Mouse (Mus musculus) lung, embryonic 14.5 days (tissue): ENCODE results near the gene Timp2. TPM values are rescaled to one million over a fixed set of nuclear protein-coding genes. Genes with fewer than 3 reads are reported as not detected.

Source experiments
- ATAC-seq: fragments of 200-750 bp; cut with Nextera tagmentation; 2 replicates; pipeline ENCODE4 v1.8.0; 2017; ENCODE audit warnings: mild to moderate bottlenecking, moderate TSS enrichment, moderate library complexity; ENCODE audit not compliant: insufficient read depth
- DNase-seq: peaks from one replicate; pipeline ENCODE4 v3.0.0-alpha.2; 2015
- H3K27ac ChIP-seq: fragments of 300-500 bp; sonication (generic); 2 replicates; pipeline ENCODE4 v1.5.1; 2014; ENCODE audit warnings: low read depth, mild to moderate bottlenecking, moderate library complexity
- H3K27me3 ChIP-seq: fragments of 300-500 bp; sonication (generic); 2 replicates; pipeline ENCODE4 v1.6.1; 2014; ENCODE audit warnings: low read length, control low read depth; ENCODE audit not compliant: insufficient read depth
- H3K36me3 ChIP-seq: fragments of 300-500 bp; sonication (generic); 2 replicates; pipeline ENCODE4 v1.6.1; 2014; ENCODE audit warnings: control low read depth; ENCODE audit not compliant: insufficient read depth
- H3K4me1 ChIP-seq: fragments of 300-500 bp; sonication (generic); 2 replicates; pipeline ENCODE4 v1.6.1; 2014; ENCODE audit warnings: antibody characterized with exemption, control low read depth; ENCODE audit not compliant: insufficient read depth
- H3K4me2 ChIP-seq: fragments of 300-500 bp; sonication (generic); 2 replicates; pipeline ENCODE4 v1.6.1; 2014; ENCODE audit warnings: mild to moderate bottlenecking
- H3K4me3 ChIP-seq: fragments of 300-500 bp; sonication (generic); 2 replicates; pipeline ENCODE4 v1.5.1; 2014; ENCODE audit warnings: low read depth, low read length
- H3K9ac ChIP-seq: fragments of 300-500 bp; sonication (generic); 2 replicates; pipeline ENCODE4 v1.6.1; 2014
- H3K9me3 ChIP-seq: fragments of 300-500 bp; sonication (generic); 2 replicates; pipeline ENCODE4 v1.6.1; 2016; ENCODE audit warnings: low read depth, low read length, control low read depth
- CTCF ChIP-seq: IDR thresholded peaks from 2 replicates; pipeline ENCODE4 v1.5.1; 2016; ENCODE audit warnings: antibody characterized with exemption, low read depth
- WGBS: fragments of 180-500 bp; shearing (Covaris S2); extraction: QIAGEN DNeasy Blood & Tissue Kit; methylation state at CpG from one replicate; pipeline ENCODE4 v1.1.7; 2014; 5-methylcytosine and 5-hydroxymethylcytosine counted together
- polyA plus RNA-seq: library from polyadenylated mRNA; unstranded; fragments of >200 nt; fragmentation: Nextera tagmentation; extraction: Ambion mirVana; gene quantifications from 2 replicates; pipeline ENCODE4 v1.2.1, GENCODE M21; 2014

Timp2 gene
- polyA plus RNA-seq, 1 experiment from 2014 or later = 90.4 TPM

GRCm38 (mm10) chr11:118360491-118360890, 5.0 kb upstream of the Timp2 start:
- no peaks in the 10 kb centered on the region for H3K9me3 ChIP-seq
- H3K4me1 ChIP-seq = peaks cover 32% of the 10 kb centered on the region
- no peak overlapping the region for H3K4me3 ChIP-seq
- H3K27ac ChIP-seq = 0 out of 2 replicates have a peak overlapping the region, but pooled peaks have one; percentile 22
- WGBS = 59% methylated on average over 7 of the region's 7 CpGs
- H3K9ac ChIP-seq = no peak overlapping the region
- DNase-seq (no peak), ATAC-seq (no peak)
- no peaks in the 10 kb centered on the region for H3K36me3 ChIP-seq
- no peak overlapping the region for H3K4me2 ChIP-seq
- H3K27me3 ChIP-seq = no peaks in the 10 kb centered on the region
- no peak for TF ChIP-seq CTCF

- WGBS = under 1% methylated on average over 39 of the region's 43 CpGs
- Histone ChIP-seq H3K9me3 (no peaks in the 10 kb centered on the region), H3K36me3 (peaks cover 12% of the 10 kb centered on the region; the same call in 1 of the 2 replicates), H3K9ac (peak overlapping the region; percentile 93), H3K4me3 (peak overlapping the region; percentile 83), H3K27me3 (no peaks in the 10 kb centered on the region), H3K27ac (peak overlapping the region; percentile 91), H3K4me1 (peaks cover 20% of the 10 kb centered on the region), H3K4me2 (peak overlapping the region; percentile 81)
- peak; percentile 63 for TF ChIP-seq CTCF
- DNase-seq (peak; percentile 94), ATAC-seq (peak; percentile 91)
Observed at GRCm38 (mm10) chr11:118355205-118355604, 335 bp downstream of the Timp2 start.

- ATAC-seq (peak; percentile 14; the same call in 1 of the 2 replicates), DNase-seq (peak; percentile 47)
- Histone ChIP-seq H3K4me3 (peak overlapping the region; percentile 83), H3K4me1 (peaks cover 20% of the 10 kb centered on the region), H3K27ac (peak overlapping the region; percentile 91), H3K9ac (peak overlapping the region; percentile 93), H3K9me3 (no peaks in the 10 kb centered on the region), H3K36me3 (peaks cover 12% of the 10 kb centered on the region; the same call in 1 of the 2 replicates), H3K4me2 (peak overlapping the region; percentile 81), H3K27me3 (no peaks in the 10 kb centered on the region)
- no peak for TF ChIP-seq CTCF
- under 1% methylated on average over 47 of the region's 47 CpGs for WGBS
Observed at GRCm38 (mm10) chr11:118354636-118355191, 826 bp downstream of the Timp2 start.

GRCm38 (mm10) chr11:118349494-118349893, 6.0 kb downstream of the Timp2 start:
- Histone ChIP-seq H3K9ac (peak overlapping the region; percentile 32; the same call in 1 of the 2 replicates), H3K27ac (0 out of 2 replicates have a peak overlapping the region, but pooled peaks have one; percentile 65), H3K36me3 (peaks cover 12% of the 10 kb centered on the region; the same call in 1 of the 2 replicates), H3K4me3 (no peak overlapping the region), H3K9me3 (no peaks in the 10 kb centered on the region), H3K4me2 (peak overlapping the region; percentile 5; the same call in 1 of the 2 replicates), H3K4me1 (peaks cover 29% of the 10 kb centered on the region), H3K27me3 (no peaks in the 10 kb centered on the region)
- WGBS = 79% methylated on average over 5 of the region's 5 CpGs
- TF ChIP-seq CTCF = no peak
- no peak for DNase-seq
- ATAC-seq = no peak

GRCm38 (mm10) chr11:118348877-118349276, 6.7 kb downstream of the Timp2 start:
- no peaks in the 10 kb centered on the region for H3K27me3 ChIP-seq
- H3K4me2 ChIP-seq = peak overlapping the region; percentile 5; the same call in 1 of the 2 replicates
- ATAC-seq (peak; percentile 55), DNase-seq (peak; percentile 74)
- H3K27ac ChIP-seq = peak overlapping the region; percentile 65; the same call in 1 of the 2 replicates
- peak overlapping the region; percentile 32; the same call in 1 of the 2 replicates for H3K9ac ChIP-seq
- 35% methylated on average over 5 of the region's 5 CpGs for WGBS
- H3K4me1 ChIP-seq = peaks cover 26% of the 10 kb centered on the region
- no peak overlapping the region for H3K4me3 ChIP-seq
- no peaks in the 10 kb centered on the region for H3K9me3 ChIP-seq
- TF ChIP-seq CTCF = no peak
- peaks cover 12% of the 10 kb centered on the region; the same call in 1 of the 2 replicates for H3K36me3 ChIP-seq

GRCm38 (mm10) chr11:118348419-118348818, 7.1 kb downstream of the Timp2 start:
- Histone ChIP-seq H3K4me2 (0 out of 2 replicates have a peak overlapping the region, but pooled peaks have one; percentile 5), H3K36me3 (peaks cover 12% of the 10 kb centered on the region; the same call in 1 of the 2 replicates), H3K9me3 (no peaks in the 10 kb centered on the region), H3K27ac (peak overlapping the region; percentile 22; the same call in 1 of the 2 replicates), H3K4me3 (no peak overlapping the region), H3K4me1 (peaks cover 24% of the 10 kb centered on the region), H3K9ac (no peak overlapping the region), H3K27me3 (no peaks in the 10 kb centered on the region)
- DNase-seq = no peak
- TF ChIP-seq CTCF = no peak
- no peak for ATAC-seq
- WGBS = 50% methylated on average over 3 of the region's 3 CpGs

- no peak overlapping the region for H3K9ac ChIP-seq
- no peak for ATAC-seq
- H3K4me3 ChIP-seq = no peak overlapping the region
- H3K27ac ChIP-seq = no peak overlapping the region
- H3K4me2 ChIP-seq = no peak overlapping the region
- DNase-seq = no peak
- WGBS = 79% methylated on average over 12 of the region's 12 CpGs
- H3K36me3 ChIP-seq = peaks cover 12% of the 10 kb centered on the region; the same call in 1 of the 2 replicates
- H3K4me1 ChIP-seq = peaks cover 20% of the 10 kb centered on the region
- no peaks in the 10 kb centered on the region for H3K27me3 ChIP-seq
- no peak for TF ChIP-seq CTCF
- no peaks in the 10 kb centered on the region for H3K9me3 ChIP-seq
Observed at GRCm38 (mm10) chr11:118347911-118348310, 7.6 kb downstream of the Timp2 start.
